Mouse (Mus musculus) liver, embryonic 14.5 days (tissue): ENCODE measurements at regions not wholly inside any gene's neighbourhood (a gene's known extent, or its start where the extent isn't known, plus 50 kb on each side); places are given as distances from the start of the nearest gene placed in this dataset.

ENCODE experiments used
- ATAC-seq: fragments of 200-750 bp; cut with Nextera tagmentation; 2 replicates; pipeline ENCODE4 v1.8.0; 2017; ENCODE audit warnings: moderate number of reproducible peaks, mild to moderate bottlenecking, moderate library complexity; ENCODE audit not compliant: insufficient read depth
- DNase-seq, 3 experiments: peaks; one replicate each; pipeline ENCODE4 v3.0.0-alpha.2; 2012 to 2013; ENCODE audit warnings: low read depth in 3 of 3, low spot score in 3 of 3
- H3K27ac ChIP-seq: fragments of 300-500 bp; sonication (generic); 2 replicates; pipeline ENCODE4 v1.5.1; 2014; ENCODE audit warnings: moderate library complexity, mild to moderate bottlenecking, control low read depth, inconsistent platforms
- H3K27me3 ChIP-seq: fragments of 300-500 bp; sonication (generic); 2 replicates; pipeline ENCODE4 v1.6.1; 2014; ENCODE audit warnings: mild to moderate bottlenecking, low read length, moderate library complexity; ENCODE audit not compliant: control insufficient read depth, insufficient read depth
- H3K36me3 ChIP-seq: fragments of 300-500 bp; sonication (generic); replicated peaks from 2 replicates; pipeline ENCODE4 v1.6.1; 2014; ENCODE audit warnings: low read depth; ENCODE audit not compliant: control insufficient read depth, insufficient read depth
- H3K4me1 ChIP-seq, 2 experiments: fragments of 200-500 bp in 1 of 2; fragments of 300-500 bp in 1 of 2; sonication (generic) in 1 of 2; replicated peaks; 2 replicates each; pipeline ENCODE4 v1.6.1; 2012 to 2014; ENCODE audit warnings: antibody characterized with exemption in 1 of 2, inconsistent platforms in 1 of 2, low read length in 1 of 2; ENCODE audit not compliant: control insufficient read depth in 2 of 2, insufficient read depth in 2 of 2
- H3K4me2 ChIP-seq: fragments of 300-500 bp; sonication (generic); 2 replicates; pipeline ENCODE4 v1.6.1; 2014; ENCODE audit warnings: low read depth, mild to moderate bottlenecking, control low read depth, moderate library complexity
- H3K4me3 ChIP-seq, 2 experiments: fragments of 200-500 bp in 1 of 2; fragments of 300-500 bp in 1 of 2; sonication (generic) in 1 of 2; 2 replicates each; pipeline ENCODE4 v1.5.1; 2012 to 2014; ENCODE audit warnings: low read depth in 2 of 2, low read length in 2 of 2, mild to moderate bottlenecking in 2 of 2, control low read depth in 1 of 2, inconsistent platforms in 1 of 2, moderate library complexity in 1 of 2; ENCODE audit not compliant: insufficient read depth in 1 of 2
- H3K9ac ChIP-seq: fragments of 300-500 bp; sonication (generic); replicated peaks from 2 replicates; pipeline ENCODE4 v1.6.1; 2014; ENCODE audit warnings: mild to moderate bottlenecking, control low read depth, moderate library complexity
- H3K9me3 ChIP-seq: fragments of 300-500 bp; sonication (generic); 2 replicates; pipeline ENCODE4 v1.6.1; 2016; ENCODE audit warnings: low read length, mixed read lengths; ENCODE audit not compliant: control insufficient read depth
- CTCF ChIP-seq: IDR thresholded peaks from 2 replicates; pipeline ENCODE4 v1.5.1; 2016; ENCODE audit warnings: antibody characterized with exemption, low read depth, control low read depth
- EP300 ChIP-seq: IDR thresholded peaks from 2 replicates; pipeline ENCODE4 v1.6.1; 2016; ENCODE audit warnings: antibody characterized with exemption, low read depth
- WGBS: fragments of 180-500 bp; shearing (Covaris S2); extraction: QIAGEN DNeasy Blood & Tissue Kit; methylation state at CpG from one replicate; pipeline ENCODE4 v1.1.7; 2014; ENCODE audit not compliant: insufficient replicate concordance; 5-methylcytosine and 5-hydroxymethylcytosine counted together

DNA sequence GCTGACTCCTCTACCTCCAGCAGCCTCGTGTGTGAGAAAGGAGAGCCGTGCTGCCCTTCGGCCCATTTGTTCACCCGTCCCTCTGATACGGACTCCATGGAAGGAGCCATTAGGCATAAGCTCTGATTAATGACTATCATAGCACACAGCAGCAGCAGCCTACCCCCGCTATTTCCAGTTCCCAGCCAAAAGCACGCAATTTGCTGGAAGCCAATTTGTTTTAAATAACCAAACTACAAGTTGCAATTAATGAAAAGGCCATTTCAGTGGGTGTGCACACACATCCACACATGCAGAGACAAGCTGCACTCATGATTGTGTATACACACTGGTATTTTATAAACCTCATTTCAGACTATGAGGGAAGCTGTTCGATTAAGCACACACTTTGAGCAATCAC lies 387.8 kb upstream of the Cdh4 start:
- no peak overlapping the region for H3K27ac ChIP-seq
- WGBS: 60% methylated on average over 8 of the region's 8 CpGs
- ATAC-seq (no peak), DNase-seq (no peak)
- no peaks in the 10 kb centered on the region for H3K36me3 ChIP-seq
- no peaks in the 10 kb centered on the region for H3K27me3 ChIP-seq
- H3K4me2 ChIP-seq: no peak overlapping the region
- no peak overlapping the region for H3K4me3 ChIP-seq
- TF ChIP-seq EP300: no peak
- TF ChIP-seq CTCF: no peak
- no peaks in the 10 kb centered on the region for H3K4me1 ChIP-seq
- no peaks in the 10 kb centered on the region for H3K9me3 ChIP-seq
- no peak overlapping the region for H3K9ac ChIP-seq

DNA sequence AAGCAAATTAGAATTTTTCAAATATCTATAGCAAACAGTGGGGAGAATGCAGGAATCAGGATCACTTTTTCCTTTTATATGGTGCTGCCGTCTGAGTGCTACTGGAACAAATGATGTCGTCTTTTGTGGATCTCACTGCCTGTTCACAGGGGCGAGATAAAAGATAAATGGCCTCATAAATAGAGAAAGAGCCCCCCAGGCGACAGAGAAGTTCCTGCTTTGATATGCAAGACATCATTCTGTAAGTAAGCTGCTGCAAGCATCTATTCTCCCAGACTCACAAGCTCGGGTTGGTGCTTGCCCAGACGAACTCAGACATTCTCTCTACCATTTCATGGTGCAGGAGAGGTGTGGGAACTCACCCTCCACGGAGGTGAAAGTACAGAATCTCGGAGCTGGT lies 377.6 kb upstream of the Cdh4 start:
- H3K9ac ChIP-seq: no peak overlapping the region
- no peak for DNase-seq
- H3K27me3 ChIP-seq: no peaks in the 10 kb centered on the region
- 30% methylated on average over 8 of the region's 8 CpGs for WGBS
- H3K4me3 ChIP-seq: no peak overlapping the region
- no peaks in the 10 kb centered on the region for H3K9me3 ChIP-seq
- ATAC-seq: no peak
- H3K4me1 ChIP-seq: no peaks in the 10 kb centered on the region
- H3K27ac ChIP-seq: no peak overlapping the region
- no peak overlapping the region for H3K4me2 ChIP-seq
- TF ChIP-seq CTCF (no peak), EP300 (no peak)
- no peaks in the 10 kb centered on the region for H3K36me3 ChIP-seq

GRCm38 (mm10) chr2:179069520-179069919 lies 372.7 kb upstream of the Cdh4 start:
- no peak for ATAC-seq
- Histone ChIP-seq H3K4me2 (no peak overlapping the region), H3K27me3 (no peaks in the 10 kb centered on the region), H3K9me3 (no peaks in the 10 kb centered on the region), H3K4me1 (no peaks in the 10 kb centered on the region), H3K4me3 (no peak overlapping the region), H3K36me3 (no peaks in the 10 kb centered on the region), H3K9ac (no peak overlapping the region), H3K27ac (no peak overlapping the region)
- TF ChIP-seq EP300 (no peak), CTCF (no peak)
- 60% methylated on average over 6 of the region's 6 CpGs for WGBS
- DNase-seq: no peak

- Histone ChIP-seq H3K9me3 (no peaks in the 10 kb centered on the region), H3K4me1 (no peaks in the 10 kb centered on the region), H3K9ac (no peak overlapping the region), H3K27me3 (no peaks in the 10 kb centered on the region), H3K36me3 (no peaks in the 10 kb centered on the region), H3K4me2 (no peak overlapping the region), H3K4me3 (no peak overlapping the region), H3K27ac (no peak overlapping the region)
- TF ChIP-seq EP300 (no peak), CTCF (peak; percentile 49)
- WGBS: 23% methylated on average over 1 of the region's 1 CpGs
- ATAC-seq (no peak), DNase-seq (peak in 1 of 3 experiments; percentile 1)
Measured at GRCm38 (mm10) chr2:179070346-179070745, 371.9 kb upstream of the Cdh4 start.

DNA sequence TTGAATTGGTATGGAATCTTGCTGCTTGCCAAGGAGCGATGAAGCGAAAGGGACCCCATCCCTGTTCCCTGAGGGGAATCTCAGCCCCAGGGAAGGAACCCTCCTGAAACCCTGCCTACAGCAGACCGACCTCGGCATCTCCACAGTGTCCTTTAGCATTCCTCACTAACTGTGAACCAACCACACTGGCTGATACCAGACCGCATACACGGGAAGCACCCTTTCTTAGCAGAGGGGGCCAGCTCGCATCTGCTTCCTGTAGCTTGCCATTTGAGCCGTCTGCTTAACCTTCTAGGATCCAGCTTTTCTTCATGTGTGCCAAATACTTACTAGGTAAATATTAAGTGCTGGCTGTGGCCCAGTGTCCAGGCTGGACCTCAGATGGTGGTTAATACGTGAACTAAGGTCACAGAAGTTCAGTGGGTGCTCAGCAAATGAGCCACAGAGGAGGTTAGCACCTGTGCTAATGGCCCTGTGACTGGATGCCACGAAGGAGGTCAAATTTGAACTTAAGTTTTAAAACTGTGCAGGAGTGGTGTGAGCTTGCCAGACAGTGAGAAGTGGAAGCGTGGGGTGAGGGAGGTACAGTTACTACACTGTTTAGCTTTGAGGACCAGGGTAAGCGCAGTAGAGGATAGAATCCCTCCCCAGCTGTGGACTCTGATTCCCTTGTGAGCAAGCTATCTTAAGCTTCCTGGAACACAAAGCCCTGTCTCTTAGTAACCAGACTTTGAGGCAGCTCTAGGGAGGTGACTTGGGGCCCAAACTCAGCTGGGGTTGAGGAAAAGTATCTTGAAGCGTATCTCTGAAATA lies 361.6 kb upstream of the Cdh4 start:
- no peak overlapping the region for H3K9ac ChIP-seq
- H3K27ac ChIP-seq: no peak overlapping the region
- WGBS: 55% methylated on average over 13 of the region's 13 CpGs
- no peak for DNase-seq
- no peak overlapping the region for H3K4me2 ChIP-seq
- no peak for ATAC-seq
- H3K27me3 ChIP-seq: no peaks in the 10 kb centered on the region
- no peaks in the 10 kb centered on the region for H3K4me1 ChIP-seq
- no peak overlapping the region for H3K4me3 ChIP-seq
- H3K36me3 ChIP-seq: no peaks in the 10 kb centered on the region
- no peak for TF ChIP-seq EP300
- no peak for TF ChIP-seq CTCF
- no peaks in the 10 kb centered on the region for H3K9me3 ChIP-seq
